Mouse (Mus musculus) midbrain, embryonic 16.5 days (tissue): ENCODE results near the gene Cma1. TPM values are rescaled to one million over a fixed set of nuclear protein-coding genes. Genes with fewer than 3 reads are reported as not detected.

Experiments
- ATAC-seq: fragments of 200-750 bp; cut with Nextera tagmentation; 2 replicates; pipeline ENCODE4 v1.8.0; 2017; ENCODE audit warnings: moderate TSS enrichment
- H3K27ac ChIP-seq: fragments of 300-500 bp; sonication (generic); 2 replicates; pipeline ENCODE4 v1.5.1; 2014; ENCODE audit warnings: mild to moderate bottlenecking, low read length, mixed read lengths
- H3K27me3 ChIP-seq: fragments of 300-500 bp; sonication (generic); 2 replicates; pipeline ENCODE4 v1.6.1; 2014; ENCODE audit warnings: low read depth, low read length, mixed read lengths; ENCODE audit not compliant: control insufficient read depth, insufficient read depth
- H3K36me3 ChIP-seq: fragments of 300-500 bp; sonication (generic); 2 replicates; pipeline ENCODE4 v1.6.1; 2014; ENCODE audit warnings: mild to moderate bottlenecking, low read length, moderate library complexity, mixed read lengths; ENCODE audit not compliant: control insufficient read depth, insufficient read depth
- H3K4me1 ChIP-seq: fragments of 300-500 bp; sonication (generic); 2 replicates; pipeline ENCODE4 v1.6.1; 2014; ENCODE audit warnings: mild to moderate bottlenecking, low read length, mixed read lengths; ENCODE audit not compliant: control insufficient read depth, insufficient read depth
- H3K4me2 ChIP-seq: fragments of 300-500 bp; sonication (generic); 2 replicates; pipeline ENCODE4 v1.6.1; 2014; ENCODE audit warnings: mild to moderate bottlenecking, low read length, mixed read lengths
- H3K4me3 ChIP-seq: fragments of 300-500 bp; sonication (generic); 2 replicates; pipeline ENCODE4 v1.5.1; 2014; ENCODE audit warnings: low read depth, mild to moderate bottlenecking, low read length, moderate library complexity, mixed read lengths
- H3K9ac ChIP-seq: fragments of 300-500 bp; sonication (generic); 2 replicates; pipeline ENCODE4 v1.6.1; 2014; ENCODE audit warnings: low read depth, low read length, mixed read lengths
- H3K9me3 ChIP-seq: fragments of 300-500 bp; sonication (generic); replicated peaks from 2 replicates; pipeline ENCODE4 v1.6.1; 2014; ENCODE audit warnings: mild to moderate bottlenecking, low read length, mixed read lengths; ENCODE audit not compliant: control insufficient read depth, poor library complexity, severe bottlenecking
- WGBS: fragments of 180-500 bp; shearing (Covaris S2); extraction: QIAGEN DNeasy Blood & Tissue Kit; methylation state at CpG from one replicate; pipeline ENCODE4 v1.1.7; 2014; 5-methylcytosine and 5-hydroxymethylcytosine counted together
- polyA plus RNA-seq: library from polyadenylated mRNA; unstranded; fragments of >200 nt; fragmentation: Nextera tagmentation; extraction: Ambion mirVana; gene quantifications from 2 replicates; pipeline ENCODE4 v1.2.1, GENCODE M21; 2015

The Cma1 gene
- polyA plus RNA-seq, 1 experiment from 2014 or later = 0.29 TPM

DNA sequence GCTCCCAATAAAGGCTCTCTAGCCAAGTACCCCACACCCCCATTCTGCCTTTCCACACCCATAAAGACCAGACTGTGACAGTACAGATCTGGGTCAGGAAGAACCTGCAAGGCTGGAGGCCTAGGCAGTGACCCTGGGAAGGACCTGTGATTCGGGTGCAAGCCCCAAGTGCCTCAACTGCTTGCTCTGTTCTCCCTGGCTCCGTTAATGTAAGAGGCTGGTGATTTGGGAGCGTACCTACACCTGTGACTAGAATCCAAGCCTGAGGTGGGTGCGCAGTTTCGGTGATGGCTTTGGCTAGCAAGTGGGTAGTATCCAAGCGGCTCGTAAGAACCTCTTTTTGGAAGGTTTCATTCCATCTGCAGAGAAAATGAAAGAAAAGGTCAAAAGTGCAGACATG is 45.5 kb downstream of the Cma1 start:
- peaks cover 29% of the 10 kb centered on the region for H3K36me3 ChIP-seq
- no peaks in the 10 kb centered on the region for H3K27me3 ChIP-seq
- H3K4me2 ChIP-seq = peak overlapping the region; percentile 92
- H3K4me3 ChIP-seq = peak overlapping the region; percentile 66; the same call in 1 of the 2 replicates
- peak overlapping the region; percentile 91; the same call in 1 of the 2 replicates for H3K9ac ChIP-seq
- no peaks in the 10 kb centered on the region for H3K9me3 ChIP-seq
- no peak overlapping the region for H3K27ac ChIP-seq
- H3K4me1 ChIP-seq = peaks cover 19% of the 10 kb centered on the region
- ATAC-seq = no peak
- WGBS = 88% methylated on average over 7 of the region's 7 CpGs

DNA sequence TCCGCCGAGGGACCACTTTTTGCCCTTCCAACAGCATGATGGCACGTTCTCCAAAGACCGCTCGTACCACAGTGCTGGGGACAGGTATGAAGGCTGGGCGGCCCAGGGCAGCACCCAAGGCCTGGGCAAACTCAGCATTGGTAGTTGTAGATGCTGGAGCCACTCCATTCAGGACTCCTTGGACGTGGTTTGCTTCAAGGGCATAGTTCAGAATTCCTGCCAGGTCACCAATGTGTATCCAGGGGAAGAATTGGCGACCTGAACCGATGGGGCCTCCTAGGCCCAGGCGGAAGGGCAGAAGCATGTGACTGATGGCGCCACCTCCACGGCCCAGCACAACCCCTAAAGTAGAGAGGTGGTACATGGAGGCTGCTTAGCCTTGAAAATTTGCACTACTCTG is 46.8 kb downstream of the Cma1 start:
- H3K9me3 ChIP-seq = no peaks in the 10 kb centered on the region
- no peak overlapping the region for H3K4me2 ChIP-seq
- WGBS = 94% methylated on average over 12 of the region's 12 CpGs
- no peak overlapping the region for H3K9ac ChIP-seq
- no peaks in the 10 kb centered on the region for H3K27me3 ChIP-seq
- no peak overlapping the region for H3K27ac ChIP-seq
- H3K4me3 ChIP-seq = no peak overlapping the region
- ATAC-seq = no peak
- H3K4me1 ChIP-seq = peaks cover 19% of the 10 kb centered on the region
- H3K36me3 ChIP-seq = peaks cover 32% of the 10 kb centered on the region

Other genes starting within 250 kb of the Cma1 start
- 0.13 and 0.15 TPM in 2 replicates for gene Tgm1, start 230.7 kb downstream of the Cma1 start, polyA plus RNA-seq
- gene Rabggta, start 222.4 kb downstream of the Cma1 start, polyA plus RNA-seq = 64.0 and 65.1 TPM in 2 replicates
- gene Dhrs1, start 199.0 kb downstream of the Cma1 start, polyA plus RNA-seq = 72.3 and 75.3 TPM in 2 replicates
- 25.9 and 28.0 TPM in 2 replicates for gene Nop9, start 199.0 kb downstream of the Cma1 start, polyA plus RNA-seq
- gene Cideb, start 186.2 kb downstream of the Cma1 start, polyA plus RNA-seq = 0.21 and 0.26 TPM in 2 replicates
- 0.51 and 0.59 TPM in 2 replicates for gene Ltb4r2, start 183.2 kb downstream of the Cma1 start, polyA plus RNA-seq
- gene Ltb4r1, start 178.7 kb downstream of the Cma1 start, polyA plus RNA-seq = 0.50 and 0.60 TPM in 2 replicates
- 4.0 and 5.0 TPM in 2 replicates for gene Adcy4, start 160.6 kb downstream of the Cma1 start, polyA plus RNA-seq
- 1.6 and 1.7 TPM in 2 replicates for gene Ripk3, start 155.8 kb downstream of the Cma1 start, polyA plus RNA-seq
- 6.7 and 7.0 TPM in 2 replicates for gene Nfatc4, start 121.5 kb downstream of the Cma1 start, polyA plus RNA-seq
- gene Nynrin, start 90.7 kb downstream of the Cma1 start, polyA plus RNA-seq = 11.0 and 11.9 TPM in 2 replicates
- gene Cbln3, start 60.3 kb downstream of the Cma1 start, polyA plus RNA-seq = 0.15 and 0.20 TPM in 2 replicates
- gene Khnyn, start 59.7 kb downstream of the Cma1 start, polyA plus RNA-seq = 10.4 and 10.5 TPM in 2 replicates
- gene Sdr39u1, start 44.4 kb downstream of the Cma1 start, polyA plus RNA-seq = 160 and 180 TPM in 2 replicates
- gene Cma2, start 6.3 kb upstream of the Cma1 start, polyA plus RNA-seq = not detected in 2 replicates
- gene Mcpt1, start 73.3 kb upstream of the Cma1 start, polyA plus RNA-seq = not detected in 2 replicates
- gene Mcpt9, start 85.8 kb upstream of the Cma1 start, polyA plus RNA-seq = not detected in 2 replicates
- not detected in 2 replicates for gene Mcpt2, start 97.4 kb upstream of the Cma1 start, polyA plus RNA-seq
- gene Mcpt4, start 117.6 kb upstream of the Cma1 start, polyA plus RNA-seq = not detected in 2 replicates
- not detected in 2 replicates for gene Mcpt8, start 140.6 kb upstream of the Cma1 start, polyA plus RNA-seq
- gene Ctsg, start 157.9 kb upstream of the Cma1 start, polyA plus RNA-seq = not detected in 2 replicates
- gene Gzme, start 175.9 kb upstream of the Cma1 start, polyA plus RNA-seq = not detected in 2 replicates
- not detected in 2 replicates for gene Gzmd, start 187.9 kb upstream of the Cma1 start, polyA plus RNA-seq
- not detected in 2 replicates for gene Gzmg, start 214.9 kb upstream of the Cma1 start, polyA plus RNA-seq
- gene Gzmn, start 229.9 kb upstream of the Cma1 start, polyA plus RNA-seq = not detected in 2 replicates